Mouse (Mus musculus): ENCODE measurements around the gene Ccdc102a.

- TF ChIP-seq TAL1 (IDR thresholded peaks at IDR 0.05; ENCODE audit: low read length) (no peak), GATA1 (IDR thresholded peaks at IDR 0.05; ENCODE audit: low read length) (no peak)
These were observed 43.5 kb downstream of the Ccdc102a start for GRCm38 (mm10) chr8:94874358-94874757.
